Mouse (Mus musculus): ENCODE measurements at regions not wholly inside any gene's neighbourhood (a gene's known extent, or its start where the extent isn't known, plus 50 kb on each side); places are given as distances from the start of the nearest gene placed in this dataset.

DNA sequence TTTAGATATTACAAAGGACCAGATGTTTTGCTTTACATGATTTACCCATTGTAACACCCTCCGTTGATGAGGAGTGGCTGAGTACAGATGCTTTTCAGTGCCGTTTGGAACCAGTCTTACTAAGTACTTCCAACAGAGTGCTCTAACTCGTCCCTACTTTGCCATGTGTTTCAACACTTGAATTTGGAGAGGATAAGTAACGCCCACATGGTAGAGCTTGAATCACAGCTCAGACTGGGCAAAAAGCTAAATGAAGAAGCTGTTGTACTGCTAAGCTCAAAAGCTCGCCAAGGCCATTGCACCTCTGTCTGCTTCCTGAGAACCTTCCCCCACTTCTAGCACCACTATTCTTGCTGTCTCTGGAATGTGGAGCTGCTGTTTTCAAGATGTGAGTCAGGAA is 471.1 kb downstream of the Nfib start:
- DNase-seq = no peak

DNA sequence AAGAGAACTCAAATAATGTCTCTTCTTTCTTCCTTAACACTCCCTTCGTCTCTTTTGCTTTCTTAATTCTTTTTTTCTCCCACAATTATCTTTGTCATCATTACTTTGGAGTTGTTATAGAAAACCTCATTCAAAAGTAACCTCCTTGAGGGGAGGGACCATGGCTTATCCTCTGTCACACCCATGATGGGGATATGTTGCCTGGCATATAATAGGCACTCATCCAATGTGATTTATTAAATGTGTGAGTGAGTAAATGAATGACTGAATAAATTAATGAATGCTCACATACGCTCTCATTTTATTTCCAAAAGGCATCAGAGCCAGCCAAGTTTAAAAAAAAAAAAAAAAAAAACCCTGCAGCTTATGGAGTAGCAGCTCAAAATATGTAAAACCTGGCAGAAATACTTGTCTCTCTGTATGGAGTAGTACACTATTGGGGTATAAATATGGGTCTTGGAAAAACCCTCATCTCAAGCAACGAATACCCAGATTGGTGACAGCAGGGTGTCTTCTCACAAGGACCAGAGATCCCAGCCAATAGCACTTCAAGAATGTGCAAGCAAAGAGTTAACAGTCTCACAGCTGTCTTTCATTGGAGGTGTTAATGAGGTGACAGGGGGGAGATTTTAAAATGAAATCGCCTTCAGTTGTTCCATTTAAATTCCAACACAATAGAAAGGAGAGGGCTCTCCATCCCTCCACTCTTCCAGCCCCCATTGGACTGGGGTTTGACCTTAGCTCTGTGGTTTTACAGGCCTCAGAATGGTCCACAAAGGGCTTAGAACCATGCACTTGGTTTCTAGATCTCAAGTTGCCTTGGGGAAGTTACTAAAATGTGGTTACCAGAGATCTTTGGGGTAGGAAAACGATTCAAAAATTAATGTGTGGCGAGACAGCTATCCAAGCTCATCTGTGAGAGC is 479.1 kb downstream of the Nfib start:
- DNase-seq = no peak

DNA sequence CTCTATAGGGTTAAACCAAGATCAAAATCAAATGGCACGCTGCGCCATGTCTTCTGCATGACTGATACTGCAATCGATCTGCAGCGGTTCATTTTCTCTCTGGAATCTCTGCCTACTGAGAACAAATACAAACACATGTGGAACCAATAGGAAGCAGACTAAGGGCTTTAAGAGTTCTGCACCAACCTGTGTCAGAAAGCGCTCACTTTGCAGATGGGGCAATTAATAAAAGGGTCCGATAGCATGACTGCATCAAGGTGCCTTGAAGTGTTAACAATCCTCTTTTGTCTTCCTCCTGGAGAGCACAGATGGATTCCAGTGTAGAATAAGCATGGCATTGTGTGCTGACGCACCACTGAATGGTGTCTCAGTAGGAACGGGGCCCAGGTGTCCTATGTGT is 484.8 kb downstream of the Nfib start:
- no peak for DNase-seq

DNA sequence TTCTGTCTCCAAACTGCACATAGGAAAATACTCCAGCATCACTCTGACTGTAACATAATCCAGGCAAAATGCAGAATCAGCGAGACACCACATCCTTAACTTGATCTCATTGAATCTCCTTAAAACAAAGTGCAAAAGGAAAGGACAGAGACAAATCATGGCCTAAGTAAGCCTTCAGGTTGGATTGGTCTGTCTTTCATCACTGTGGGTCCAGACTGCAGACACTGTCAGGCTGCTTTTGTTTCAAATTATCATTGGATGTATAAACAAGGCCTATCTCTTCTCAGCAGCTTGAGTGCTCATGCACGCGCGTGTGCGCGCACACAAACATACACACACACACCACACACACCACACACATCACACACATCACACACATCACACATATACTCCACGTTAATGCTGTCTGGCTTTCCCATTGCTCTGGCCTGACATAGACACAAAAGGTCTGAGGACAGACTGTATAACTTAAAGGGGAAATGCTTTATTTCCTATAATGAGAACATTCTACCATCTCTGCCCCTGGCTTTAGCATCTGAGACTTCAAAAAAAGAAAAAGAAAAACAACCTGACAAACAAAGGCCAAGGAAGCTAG is 485.3 kb downstream of the Nfib start:
- no peak for DNase-seq

DNA sequence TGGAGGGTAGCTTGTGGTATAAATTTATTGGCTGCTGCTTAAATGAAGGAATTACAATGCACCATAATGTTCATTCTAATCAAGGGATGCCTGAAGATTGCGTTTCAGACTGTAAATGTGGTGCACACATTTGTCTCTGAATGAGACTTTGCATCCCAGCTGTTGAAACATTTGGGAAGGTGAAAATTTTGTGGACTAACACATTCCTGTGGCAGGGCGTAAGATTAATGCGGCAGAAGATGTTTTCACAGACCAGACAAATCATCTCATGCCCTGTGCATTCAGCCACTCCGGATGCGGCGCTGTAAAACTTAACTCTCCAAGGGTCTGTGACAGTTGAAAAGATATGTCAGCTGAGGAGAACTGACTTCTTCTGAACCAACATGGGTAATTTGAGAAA is 486.9 kb downstream of the Nfib start:
- DNase-seq = no peak

DNA sequence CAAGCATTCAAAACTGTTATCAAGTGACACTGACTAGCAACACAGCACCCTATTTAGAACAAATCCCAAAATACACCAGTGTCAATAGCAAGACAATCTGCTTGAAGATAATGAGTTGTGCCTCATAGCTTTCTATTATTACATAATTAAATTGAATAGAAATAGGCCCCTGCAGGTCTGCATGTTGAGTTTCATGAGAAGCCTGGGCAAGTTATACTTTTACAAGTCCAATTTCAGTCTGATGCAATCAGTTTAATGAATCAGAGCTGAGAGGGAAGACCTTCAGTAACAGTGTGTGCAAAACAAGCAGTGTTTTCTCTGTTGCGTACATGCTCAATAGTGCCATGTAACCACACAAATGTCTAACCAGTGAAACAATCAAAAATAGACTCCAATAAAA is 498.5 kb downstream of the Nfib start:
- no peak for DNase-seq

DNA sequence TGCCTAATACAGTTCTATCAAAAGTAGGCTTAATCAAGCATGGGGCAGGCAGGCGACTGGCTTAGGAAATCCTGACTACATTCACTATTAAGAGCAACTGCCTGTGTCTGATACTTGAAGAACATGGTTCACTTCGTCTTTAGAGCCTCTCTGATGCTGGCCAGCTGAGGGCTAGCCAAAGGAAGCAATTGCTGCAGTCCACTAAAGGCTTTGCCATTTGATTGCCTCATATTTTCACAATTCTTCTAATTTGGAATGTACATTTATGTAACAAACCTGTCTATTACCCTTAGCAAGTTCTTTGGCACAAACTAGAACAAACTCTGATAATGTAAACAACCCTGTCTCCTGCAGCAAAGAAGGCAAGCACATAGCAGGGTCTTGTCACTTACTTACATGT is 505.2 kb downstream of the Nfib start:
- no peak for DNase-seq

DNA sequence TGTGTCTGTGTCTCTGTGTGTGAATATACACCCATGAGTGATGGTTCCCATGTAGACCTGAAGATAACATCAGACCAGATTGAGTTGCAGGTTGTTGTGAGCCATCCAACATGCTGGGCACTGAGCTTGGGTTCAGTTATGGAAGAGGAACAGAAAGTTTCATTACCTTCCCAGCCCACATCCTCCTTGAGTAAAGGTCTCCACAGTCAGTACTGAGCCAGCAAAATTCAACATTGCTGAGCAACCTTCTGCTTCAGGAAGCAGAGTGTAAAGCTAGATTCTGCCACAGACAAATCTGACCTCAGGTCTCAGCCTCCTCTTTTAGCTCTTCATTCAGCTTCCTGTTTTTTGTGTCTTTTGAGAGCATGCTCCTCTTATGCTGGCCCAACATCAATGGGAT is 506.4 kb downstream of the Nfib start:
- DNase-seq = no peak

DNA sequence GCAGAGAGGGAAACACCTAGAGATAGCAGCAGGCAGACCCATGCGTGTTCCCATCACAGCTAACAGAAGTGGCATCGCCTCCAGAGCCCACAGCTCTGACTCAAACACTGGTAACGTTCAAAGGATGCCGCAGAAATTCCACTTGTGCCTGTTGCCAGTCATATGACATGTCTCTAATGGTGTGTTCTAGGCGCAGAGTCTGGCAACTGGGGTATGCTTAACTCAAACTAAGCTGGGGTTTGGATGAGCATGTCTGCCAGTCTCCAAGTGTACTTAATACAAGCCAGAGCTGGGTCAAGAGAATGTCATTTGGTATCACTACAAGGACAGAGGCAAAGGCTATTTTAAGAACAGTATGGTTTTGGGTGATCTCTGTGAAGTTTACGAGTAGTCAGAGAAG is 507.9 kb downstream of the Nfib start:
- no peak for DNase-seq

DNA sequence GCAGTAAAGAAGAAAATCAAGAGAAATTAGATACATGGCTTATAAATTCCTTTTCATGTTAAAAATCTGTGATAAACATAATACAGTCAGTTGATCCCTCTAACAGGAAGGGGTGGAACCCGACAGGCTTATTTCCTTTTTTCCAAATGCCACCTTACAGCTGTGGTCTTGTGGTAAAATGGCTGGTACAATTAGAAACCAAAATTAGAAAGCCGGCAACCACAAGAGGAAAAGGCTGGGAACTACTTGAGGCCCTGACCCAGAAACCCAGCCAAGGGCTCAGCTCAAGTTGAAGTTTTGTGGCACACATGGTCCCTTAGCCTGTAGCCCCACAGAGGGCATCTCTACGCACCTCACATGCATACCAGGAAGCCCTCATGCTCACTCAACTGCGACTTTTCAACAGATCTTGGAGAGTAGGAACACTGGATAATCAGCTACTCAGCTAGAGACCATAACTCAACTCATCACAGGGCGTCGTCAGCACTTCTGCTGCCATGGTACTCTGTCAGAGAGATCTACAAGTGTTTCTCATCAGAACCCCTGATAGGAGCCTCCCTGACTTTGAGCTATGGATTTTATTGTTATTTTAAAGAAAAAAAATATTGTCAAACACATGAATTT is 509.4 kb downstream of the Nfib start:
- no peak for DNase-seq

DNA sequence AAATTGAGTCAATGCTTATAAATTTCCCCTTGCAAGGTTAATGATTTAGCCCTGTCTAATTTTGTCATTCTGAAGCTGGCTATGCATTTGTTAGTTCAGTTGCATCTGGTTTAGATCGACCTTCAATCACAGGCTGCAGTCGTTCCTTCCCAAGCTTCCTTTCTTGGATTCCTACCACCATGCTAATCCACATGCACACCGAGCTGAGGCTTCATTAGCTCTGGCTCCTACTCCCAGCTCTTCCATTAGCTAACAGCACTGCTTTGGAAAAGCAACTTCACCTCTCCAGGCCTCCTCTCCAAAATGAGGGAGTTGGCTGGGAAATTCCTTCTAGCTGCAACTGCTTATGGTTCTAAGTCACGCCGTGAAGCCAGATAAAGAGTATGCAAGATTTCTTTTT is 511.6 kb downstream of the Nfib start:
- DNase-seq = no peak

DNA sequence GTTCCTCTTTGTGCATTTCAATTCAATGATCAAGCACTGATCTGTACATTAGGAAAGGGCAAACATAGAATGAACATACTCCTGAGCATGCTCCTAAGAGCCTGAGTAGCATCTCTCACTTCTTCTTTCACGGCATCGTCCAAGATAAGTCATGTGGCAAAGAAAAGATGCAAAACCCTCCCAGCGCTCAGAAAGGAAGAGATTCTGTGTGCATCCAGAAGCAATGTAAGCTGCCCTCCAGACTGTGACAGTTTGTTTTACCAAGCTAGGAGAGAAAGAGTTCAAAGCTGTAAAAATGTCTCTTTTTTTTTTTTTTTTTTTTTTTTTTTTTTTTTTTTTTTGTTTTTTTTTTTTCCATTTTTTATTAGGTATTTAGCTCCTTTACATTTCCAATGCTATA is 518.7 kb downstream of the Nfib start:
- DNase-seq = no peak

DNA sequence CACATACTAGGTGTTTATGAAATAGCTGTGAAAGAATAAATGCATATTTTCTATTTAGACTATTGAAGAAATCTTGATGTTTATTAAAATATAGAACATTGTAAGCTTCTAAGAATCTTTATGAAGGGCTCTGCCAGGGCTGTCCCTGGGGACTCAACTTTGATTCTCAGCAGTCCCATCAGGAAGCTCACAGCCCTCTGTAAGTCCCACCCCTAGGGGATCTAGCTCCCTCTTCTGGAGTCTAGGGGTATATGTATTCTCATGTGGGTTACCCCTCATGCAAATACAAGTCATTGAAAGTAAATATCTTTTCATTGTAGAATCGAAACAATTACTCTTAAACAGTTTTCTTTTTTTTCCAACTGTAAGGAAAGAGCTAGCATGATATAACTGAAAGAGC is 521.6 kb downstream of the Nfib start:
- no peak for DNase-seq

DNA sequence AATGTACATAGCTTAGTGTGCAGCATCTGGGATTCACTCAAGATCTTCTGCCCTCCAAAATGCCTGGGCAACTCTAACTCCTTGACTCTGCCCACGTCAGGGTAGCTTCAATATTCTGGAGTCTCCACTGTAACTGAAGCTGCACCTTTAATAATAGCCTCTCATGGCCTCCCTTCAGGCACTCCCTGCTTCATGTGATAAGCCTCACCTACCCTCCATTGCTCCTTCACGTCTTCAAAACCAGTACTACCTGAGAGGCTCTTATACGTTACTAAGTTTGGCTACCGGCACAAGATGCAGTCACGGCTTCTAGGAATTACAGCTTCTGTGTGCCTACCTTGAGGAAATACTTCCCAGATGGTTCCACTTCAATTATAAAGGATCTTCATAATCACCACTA is 527.4 kb downstream of the Nfib start:
- no peak for DNase-seq

DNA sequence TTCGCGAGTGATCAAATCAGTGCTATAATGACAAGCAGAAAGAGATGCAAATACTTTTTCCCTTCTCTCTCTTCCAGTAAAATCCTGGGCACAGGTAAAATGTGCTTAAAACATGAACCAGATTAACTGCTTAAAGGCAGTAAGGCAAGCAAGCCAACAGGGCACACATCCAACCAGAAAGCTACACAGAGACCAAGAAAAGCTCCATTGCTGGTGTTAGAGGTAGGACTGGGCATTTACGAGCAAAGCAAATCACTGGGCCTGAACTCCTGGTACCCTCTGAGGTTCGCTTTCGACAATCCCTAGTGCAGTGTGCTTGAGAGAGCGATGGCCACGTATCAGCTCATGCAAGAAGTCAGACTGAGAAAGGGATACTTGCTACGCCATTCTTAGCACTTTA is 528.8 kb downstream of the Nfib start:
- no peak for DNase-seq

DNA sequence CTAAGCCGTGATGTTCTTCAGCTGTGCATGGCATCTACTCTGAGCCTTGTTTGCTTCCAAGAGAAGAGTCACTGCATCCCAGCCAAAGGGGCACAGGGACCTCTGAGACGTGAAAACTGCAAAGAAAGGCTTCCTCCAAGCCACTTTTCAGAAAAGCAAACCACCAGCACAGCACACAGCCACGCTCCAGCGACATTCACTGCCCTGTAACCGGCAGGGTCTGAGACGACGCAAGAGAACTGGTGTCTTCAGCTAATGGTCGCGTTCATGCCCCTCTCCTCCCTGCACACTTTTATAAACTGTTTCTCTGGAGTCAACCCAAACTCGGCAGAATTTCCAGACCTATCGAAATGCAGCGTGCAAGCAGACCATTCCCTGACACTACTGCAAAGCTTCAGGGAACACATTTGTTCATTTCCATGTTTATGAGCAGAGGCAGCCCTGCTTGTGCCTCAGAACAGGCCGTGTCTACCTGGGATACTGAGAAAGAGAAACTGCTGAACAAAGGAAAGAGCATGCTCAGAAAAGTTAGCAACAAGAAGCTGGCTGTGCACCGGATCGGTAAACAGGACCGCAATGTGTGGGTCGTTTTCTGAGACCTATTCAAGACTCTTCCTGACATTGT is 532.0 kb downstream of the Nfib start:
- peak in 1 of 2 experiments; percentile 31 for DNase-seq

DNA sequence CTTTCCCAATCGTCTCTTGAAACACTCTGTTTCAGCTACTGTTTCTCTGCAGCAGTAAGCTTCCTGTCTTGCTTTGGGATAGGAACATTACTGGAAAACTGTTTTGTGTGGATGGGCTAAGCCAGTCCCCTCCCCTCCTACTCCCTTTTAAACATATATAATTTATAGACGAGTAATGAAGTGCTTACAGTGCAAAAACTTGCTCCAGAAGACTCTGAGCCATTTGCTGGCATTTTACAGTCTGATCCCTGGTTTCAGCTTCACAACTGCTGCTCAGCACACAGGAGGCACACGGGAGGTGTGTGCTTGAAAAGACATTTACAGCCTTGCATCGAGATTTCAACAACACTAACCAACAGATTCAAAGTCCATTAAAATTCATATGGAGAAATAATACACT is 534.6 kb downstream of the Nfib start:
- no peak for DNase-seq

DNA sequence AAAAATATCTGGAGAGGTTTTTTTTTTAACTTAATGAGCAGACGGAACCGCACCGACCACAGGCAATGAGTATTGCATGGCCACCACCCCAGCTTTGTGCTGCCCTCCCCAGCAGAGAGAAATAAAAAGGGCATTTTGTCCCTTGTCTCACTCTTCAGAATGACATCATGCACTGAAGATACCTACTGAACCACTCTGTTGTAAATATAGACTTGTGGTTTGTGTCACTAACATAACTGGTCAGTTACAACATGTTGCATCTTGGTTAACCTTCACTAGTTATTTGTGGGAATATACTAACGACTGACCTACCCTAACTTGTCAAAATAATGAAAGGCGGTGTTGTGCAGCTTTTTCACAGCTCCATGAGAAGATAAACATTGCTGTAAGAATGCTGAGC is 537.5 kb downstream of the Nfib start:
- DNase-seq = no peak

DNA sequence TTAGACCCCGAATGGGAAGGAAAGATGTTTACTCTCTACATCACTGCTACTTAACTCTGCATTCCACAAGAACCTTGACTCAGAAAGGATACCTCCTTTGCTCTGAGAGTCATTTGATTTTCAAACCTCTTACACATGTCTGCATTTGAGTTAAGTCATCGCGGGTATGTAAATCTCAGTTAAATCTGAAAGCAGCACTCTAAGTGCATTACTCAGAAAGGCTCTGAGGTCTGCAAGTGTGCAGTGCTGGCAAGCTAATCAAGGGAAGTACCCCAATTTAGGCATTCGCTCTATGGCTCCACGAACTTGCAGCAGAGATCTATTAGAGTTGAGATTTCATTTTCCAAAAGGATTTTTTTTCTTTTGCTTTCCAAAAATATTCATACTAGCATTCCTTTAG is 538.2 kb downstream of the Nfib start:
- DNase-seq = no peak

DNA sequence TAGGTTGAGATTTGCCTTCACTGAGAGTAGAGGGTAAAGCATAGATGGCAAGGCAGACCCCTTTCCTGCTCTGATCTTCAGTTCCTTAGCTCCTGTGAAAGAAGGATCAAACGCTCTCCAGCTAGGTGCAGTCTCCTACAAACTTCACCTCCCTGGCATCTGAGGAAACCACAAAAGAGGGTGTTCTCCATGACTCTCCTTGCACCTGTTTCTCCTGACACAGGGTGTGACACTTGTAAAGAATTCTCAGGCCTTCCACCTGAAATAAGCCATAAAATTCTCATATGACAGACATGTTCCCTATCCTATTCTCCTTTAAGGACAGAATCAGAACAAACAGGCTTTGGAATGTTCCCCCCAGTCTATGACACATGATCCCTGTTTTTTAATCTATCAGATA is 538.7 kb downstream of the Nfib start:
- DNase-seq = no peak

DNA sequence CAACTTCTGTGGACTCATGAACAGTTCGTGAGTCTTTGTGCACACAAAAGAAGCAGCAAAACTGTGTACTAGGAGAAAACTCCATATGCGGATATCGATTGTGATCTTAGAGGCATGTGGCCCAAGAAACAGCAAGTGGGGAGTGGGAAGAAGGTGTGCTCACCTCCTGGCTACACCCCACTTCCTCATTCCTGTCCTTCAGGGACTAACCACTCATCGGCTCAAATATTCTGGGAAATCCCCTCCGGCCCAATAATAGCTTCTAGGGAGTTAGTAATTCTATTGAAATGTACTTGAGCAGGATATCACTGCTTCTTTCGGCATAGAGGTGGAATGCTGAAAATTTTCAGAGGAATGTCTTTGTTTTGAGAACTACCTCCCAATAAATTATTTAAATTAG is 539.5 kb downstream of the Nfib start:
- DNase-seq = no peak

DNA sequence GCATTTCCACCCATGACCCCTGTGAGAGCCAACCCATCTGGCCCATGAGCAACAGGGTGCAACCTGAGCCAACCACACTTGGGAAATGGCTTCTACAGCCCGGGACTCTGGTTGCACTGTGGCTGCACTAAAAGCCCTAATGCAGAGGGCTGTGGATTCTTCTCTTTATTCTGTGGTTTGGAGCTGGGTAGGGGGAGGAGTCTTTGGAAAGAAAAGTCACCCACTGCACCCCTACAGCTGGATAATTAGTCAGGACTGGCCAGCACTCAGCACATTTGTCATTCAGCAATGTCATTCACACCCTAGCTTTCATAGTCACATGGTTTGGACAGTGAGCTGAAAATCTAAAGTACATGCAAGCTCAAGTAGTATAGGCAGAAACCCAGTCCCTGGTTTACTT is 541.5 kb downstream of the Nfib start:
- no peak for DNase-seq

DNA sequence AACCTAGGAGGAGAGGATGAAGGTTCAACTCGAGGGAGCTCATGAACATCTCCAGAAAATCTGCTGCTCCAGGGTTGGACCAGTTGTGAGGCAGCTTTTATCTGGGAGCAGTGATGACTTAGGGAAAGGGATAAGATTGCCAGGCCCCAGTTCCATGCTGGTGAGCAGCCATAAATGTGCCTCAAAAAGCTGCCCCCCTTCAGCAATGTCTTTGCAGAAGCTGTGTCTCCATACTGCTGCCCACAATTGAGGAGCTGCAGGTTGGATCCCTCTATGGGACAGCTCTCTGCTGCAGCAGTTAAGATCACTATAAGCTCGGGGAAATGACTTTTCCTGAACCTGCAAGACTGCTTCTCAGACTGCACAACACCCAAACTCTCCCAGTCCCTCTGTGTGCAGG is 543.7 kb downstream of the Nfib start:
- DNase-seq = no peak

DNA sequence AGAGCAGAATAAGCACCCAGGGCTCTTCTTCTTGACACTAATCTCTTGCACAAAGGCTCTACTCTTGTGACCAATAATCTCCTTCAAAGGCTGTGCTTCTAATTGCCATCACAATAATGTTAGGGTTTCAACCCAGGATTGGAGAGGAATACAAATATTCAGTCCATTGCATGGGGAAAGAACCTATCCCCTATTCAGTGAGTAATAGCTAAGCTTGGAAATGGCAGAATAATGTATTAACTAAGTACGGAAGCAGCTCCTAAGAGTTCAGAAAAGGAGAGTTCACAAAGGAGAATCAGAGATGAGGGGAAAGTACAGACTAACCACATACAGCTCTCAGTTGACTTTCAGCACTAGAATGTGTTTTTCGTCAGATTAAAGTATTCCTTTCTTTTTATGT is 544.3 kb downstream of the Nfib start:
- no peak for DNase-seq
